Mouse (Mus musculus) heart, adult 2 months (tissue): ENCODE measurements around the gene Fgfr2. TPM values are rescaled to one million over a fixed set of nuclear protein-coding genes. Genes with fewer than 3 reads are reported as not detected.

Source experiments
- DNase-seq, 2 experiments: peaks; one replicate each; pipeline ENCODE4 v3.0.0; 2021
- H3K27ac ChIP-seq: fragments of 200-600 bp; 2 replicates; pipeline ENCODE4 v1.8.1; 2022
- H3K27me3 ChIP-seq: fragments of 200-500 bp; 2 replicates; pipeline ENCODE4 v1.6.1; 2012; ENCODE audit warnings: mild to moderate bottlenecking, low read length, inconsistent platforms, mixed read lengths; ENCODE audit not compliant: control insufficient read depth, insufficient read depth
- H3K36me3 ChIP-seq: fragments of 200-500 bp; 2 replicates; pipeline ENCODE4 v1.6.1; 2012; ENCODE audit warnings: low read length, inconsistent platforms; ENCODE audit not compliant: control insufficient read depth, insufficient read depth
- H3K4me1 ChIP-seq: fragments of 200-500 bp; 2 replicates; pipeline ENCODE4 v1.6.1; 2011; ENCODE audit warnings: low read length; ENCODE audit not compliant: control insufficient read depth, insufficient read depth
- H3K4me3 ChIP-seq: fragments of 200-600 bp; 2 replicates; pipeline ENCODE4 v1.8.1; 2022
- H3K79me2 ChIP-seq: fragments of 200-500 bp; replicated peaks from 2 replicates; pipeline ENCODE4 v1.6.1; 2012; ENCODE audit warnings: mild to moderate bottlenecking, inconsistent platforms, low read length, moderate library complexity, mixed read lengths; ENCODE audit not compliant: control insufficient read depth, insufficient read depth
- H3K9ac ChIP-seq: fragments of 200-500 bp; 2 replicates; pipeline ENCODE4 v1.6.1; 2012; ENCODE audit warnings: low read depth, mild to moderate bottlenecking, control low read depth, inconsistent platforms, low read length, mixed read lengths
- CTCF ChIP-seq: fragments of 200-600 bp; IDR thresholded peaks from 2 replicates; pipeline ENCODE4 v1.8.1; 2022; ENCODE audit warnings: antibody characterized with exemption, mild to moderate bottlenecking, moderate library complexity
- EP300 ChIP-seq: fragments of 200-500 bp; IDR thresholded peaks from 2 replicates; pipeline ENCODE4 v1.6.1; 2011; ENCODE audit warnings: low read depth, low read length, control low read depth; ENCODE audit not compliant: insufficient read depth
- POLR2A ChIP-seq: fragments of 200-500 bp; IDR thresholded peaks from 2 replicates; pipeline ENCODE4 v1.6.1; 2011; ENCODE audit warnings: mild to moderate bottlenecking, low read depth, low read length, control low read depth; ENCODE audit not compliant: insufficient read depth
- WGBS: fragments of 180-500 bp; shearing (Covaris S2); methylation state at CpG from one replicate; pipeline ENCODE4 v1.1.7; 2018; 5-methylcytosine and 5-hydroxymethylcytosine counted together
- intact Hi-C: fragments of 180-260 bp; cut with DNase I; formaldehyde crosslinking; loops from one replicate; pipeline ENCODE4 v1.15.1; 2025
- polyA plus RNA-seq: library from polyadenylated mRNA; depleted of rRNA; stranded (reverse); fragments of >200 nt; gene quantifications from 2 replicates; pipeline ENCODE4 v1.2.3, GENCODE M21; 2012
- total RNA-seq, 2 experiments: library from RNA; stranded (reverse); gene quantifications; 2 replicates each; pipeline ENCODE4 v1.2.3; 2021

Fgfr2 gene
- total and polyA plus RNA-seq, 3 experiments, result 1.1 to 2.0 (median 1.3) TPM

GRCm38 (mm10) chr7:132965707-132966106 lies 157.4 kb downstream of the Fgfr2 start:
- intact Hi-C loops, result no loop called here
- WGBS, result 89% methylated on average over 2 of the region's 2 CpGs
- Histone ChIP-seq H3K79me2 (peaks cover 3% of the 10 kb centered on the region), H3K9ac (no peak overlapping the region), H3K4me3 (no peak overlapping the region), H3K36me3 (peaks cover 9% of the 10 kb centered on the region), H3K4me1 (peaks cover 1% of the 10 kb centered on the region; the same call in 1 of the 2 replicates), H3K27ac (no peak overlapping the region), H3K27me3 (no peaks in the 10 kb centered on the region)
- no peak for DNase-seq
- no peak for TF ChIP-seq EP300
- TF ChIP-seq CTCF, result peak; percentile 36
- TF ChIP-seq POLR2A, result no peak

- H3K4me1 ChIP-seq, result peaks cover 1% of the 10 kb centered on the region
- 84% methylated on average over 3 of the region's 3 CpGs for WGBS
- H3K9ac ChIP-seq, result no peak overlapping the region
- H3K79me2 ChIP-seq, result peaks cover 3% of the 10 kb centered on the region
- intact Hi-C loops, result no loop called here
- TF ChIP-seq CTCF (no peak), EP300 (no peak), POLR2A (no peak)
- H3K27me3 ChIP-seq, result no peaks in the 10 kb centered on the region
- H3K4me3 ChIP-seq, result no peak overlapping the region
- H3K36me3 ChIP-seq, result peaks cover 10% of the 10 kb centered on the region
- DNase-seq, result no peak
- H3K27ac ChIP-seq, result no peak overlapping the region
Measured at GRCm38 (mm10) chr7:132964395-132964794, 158.8 kb downstream of the Fgfr2 start.

GRCm38 (mm10) chr7:132950613-132951012 lies 172.5 kb downstream of the Fgfr2 start:
- Histone ChIP-seq H3K4me1 (peaks cover 5% of the 10 kb centered on the region), H3K79me2 (peaks cover 5% of the 10 kb centered on the region), H3K27ac (no peak overlapping the region; the same call in 1 of the 2 replicates), H3K36me3 (peaks cover 25% of the 10 kb centered on the region), H3K27me3 (no peaks in the 10 kb centered on the region), H3K4me3 (no peak overlapping the region), H3K9ac (no peak overlapping the region)
- no peak for TF ChIP-seq EP300
- no peak for TF ChIP-seq POLR2A
- TF ChIP-seq CTCF, result no peak
- intact Hi-C loops, result no loop called here
- 64% methylated on average over 3 of the region's 3 CpGs for WGBS
- DNase-seq, result no peak

- peak overlapping the region; percentile 40 for H3K27ac ChIP-seq
- 87% methylated on average over 4 of the region's 4 CpGs for WGBS
- no peaks in the 10 kb centered on the region for H3K27me3 ChIP-seq
- no peak for DNase-seq
- peaks cover 25% of the 10 kb centered on the region for H3K36me3 ChIP-seq
- TF ChIP-seq CTCF (no peak), EP300 (no peak), POLR2A (no peak)
- peaks cover 5% of the 10 kb centered on the region for H3K4me1 ChIP-seq
- intact Hi-C loops, result no loop called here
- no peak overlapping the region for H3K9ac ChIP-seq
- H3K79me2 ChIP-seq, result peaks cover 5% of the 10 kb centered on the region
- no peak overlapping the region for H3K4me3 ChIP-seq
Measured at GRCm38 (mm10) chr7:132949968-132950367, 173.2 kb downstream of the Fgfr2 start.

- no peaks in the 10 kb centered on the region for H3K27me3 ChIP-seq
- no peak overlapping the region for H3K9ac ChIP-seq
- H3K27ac ChIP-seq, result no peak overlapping the region
- intact Hi-C loops, result no loop called here
- no peak for TF ChIP-seq EP300
- TF ChIP-seq POLR2A, result no peak
- 49% methylated on average over 2 of the region's 2 CpGs for WGBS
- H3K79me2 ChIP-seq, result peaks cover 2% of the 10 kb centered on the region; the same call in 1 of the 2 replicates
- no peak for DNase-seq
- H3K36me3 ChIP-seq, result peaks cover 15% of the 10 kb centered on the region
- no peak overlapping the region for H3K4me3 ChIP-seq
- H3K4me1 ChIP-seq, result peaks cover 5% of the 10 kb centered on the region
Measured at GRCm38 (mm10) chr7:132940569-132940968, 182.6 kb downstream of the Fgfr2 start.

GRCm38 (mm10) chr7:132939118-132939517 lies 184.0 kb downstream of the Fgfr2 start:
- Histone ChIP-seq H3K27ac (no peak overlapping the region), H3K4me3 (no peak overlapping the region), H3K36me3 (peaks cover 15% of the 10 kb centered on the region), H3K79me2 (peaks cover 2% of the 10 kb centered on the region; the same call in 1 of the 2 replicates), H3K4me1 (peaks cover 5% of the 10 kb centered on the region), H3K27me3 (no peaks in the 10 kb centered on the region), H3K9ac (no peak overlapping the region)
- intact Hi-C loops, result no loop called here
- DNase-seq, result no peak
- TF ChIP-seq CTCF, result no peak
- no peak for TF ChIP-seq EP300
- TF ChIP-seq POLR2A, result no peak
- WGBS, result 81% methylated on average over 2 of the region's 2 CpGs
